Mouse (Mus musculus) liver, postnatal 0 days (tissue): ENCODE measurements around the gene Klra10.

Experiments
- CTCF ChIP-seq: sonication (generic); IDR thresholded peaks from 2 replicates; pipeline ENCODE4 v1.5.1; 2016; ENCODE audit warnings: antibody characterized with exemption, low read depth
- EP300 ChIP-seq: IDR thresholded peaks from 2 replicates; pipeline ENCODE4 v1.6.1; 2016; ENCODE audit warnings: antibody characterized with exemption, low read depth, mild to moderate bottlenecking

- no peak for TF ChIP-seq EP300
- TF ChIP-seq CTCF = no peak
Observed at GRCm38 (mm10) chr6:130287984-130288649, 6.4 kb upstream of the Klra10 start.
